Mouse (Mus musculus) lung, postnatal 0 days (tissue): ENCODE results near the gene Efna5.

Source experiments
- CTCF ChIP-seq: IDR thresholded peaks from 2 replicates; pipeline ENCODE4 v1.5.1; 2016; ENCODE audit warnings: antibody characterized with exemption, mild to moderate bottlenecking
- EP300 ChIP-seq: IDR thresholded peaks from 2 replicates; pipeline ENCODE4 v1.6.1; 2016; ENCODE audit warnings: antibody characterized with exemption, mild to moderate bottlenecking, control low read depth

GRCm38 (mm10) chr17:62622481-62622880 lies 258.6 kb downstream of the Efna5 start:
- TF ChIP-seq EP300, result no peak
- TF ChIP-seq CTCF, result no peak
